8 mouse cellular contexts compared by ENCODE assay signal in genomic region chr4:55531856-55532406, GRCm38 (mm10). TPM values are rescaled to one million over a fixed set of nuclear protein-coding genes. Genes with fewer than 3 reads are reported as not detected.
A peak's percentile ranks its signal among the peaks of the same experiment; 100 is the strongest.
DNase-seq lines count a peak whose midpoint lies in the region; ATAC-seq and TF ChIP-seq lines count a peak whose summit lies in the region.

No protein-coding gene starts in this region.

- peaks cover 2% of the 10 kb centered on the region; the same call in 1 of the 2 replicates for H3K4me1 ChIP-seq in heart, adult 2 months (ENCODE audit: control insufficient read depth, insufficient read depth, low read length)
- peaks cover 15 to 16% of the 10 kb centered on the region in 2 experiments for H3K4me1 ChIP-seq in CH12.LX (ENCODE audit: control insufficient read depth in 1 of 2, insufficient read depth in 2 of 2)

- dilution Hi-C loops in CH12.LX (cut with MboI; ENCODE audit: extremely low pct_ligation_motif_present, extremely low pct_unique_long_range_greater_than_20kb, low sequenced_read_pairs): no loop called here

- H3K9me3 ChIP-seq in CH12.LX (replicated peaks; ENCODE audit: low read length): peaks cover 15% of the 10 kb centered on the region

- H3K27ac ChIP-seq in heart, adult 2 months: peak overlapping the region; percentile 74
- no peak overlapping the region for H3K27ac ChIP-seq in CH12.LX (ENCODE audit: insufficient read depth, low read depth)

- H3K79me2 ChIP-seq in heart, adult 2 months (replicated peaks; ENCODE audit: control insufficient read depth, insufficient read depth, low read length): no peaks in the 10 kb centered on the region
- H3K79me2 ChIP-seq in CH12.LX (replicated peaks; ENCODE audit: control insufficient read depth, extremely low read depth, insufficient read depth, poor library complexity, severe bottlenecking): no peaks in the 10 kb centered on the region

- peaks cover 2% of the 10 kb centered on the region; the same call in 1 of the 2 replicates for H3K36me3 ChIP-seq in heart, adult 2 months (ENCODE audit: control insufficient read depth, insufficient read depth, low read length)
- H3K36me3 ChIP-seq in CH12.LX (replicated peaks in 1 of 2; ENCODE audit: control insufficient read depth in 1 of 2, insufficient read depth in 1 of 2, low read length in 1 of 2): peaks cover 0 to 14% of the 10 kb centered on the region in 2 experiments

- H3K4me2 ChIP-seq in CH12.LX (ENCODE audit: insufficient read depth, low read depth, poor library complexity, severe bottlenecking): peak overlapping the region; percentile 61

- no peak for TF ChIP-seq RAD21 in CH12.LX (IDR thresholded peaks at IDR 0.05; ENCODE audit: low read depth, low read length)

- in situ Hi-C loops in CH12.LX (cut with MboI; ENCODE audit: low pct_ligation_motif_present, low pct_unique_long_range_greater_than_20kb, low sequenced_read_pairs): loop anchor here (10.0 kb wide), 2 partner anchors 293 to 683 kb away; no protein-coding TSS in a partner anchor

- TF ChIP-seq CTCF in heart, adult 2 months (IDR thresholded peaks at IDR 0.05): no peak
- TF ChIP-seq CTCF in CH12.LX (conservative IDR thresholded peaks at IDR 0.05 in 1 of 2, IDR thresholded peaks at IDR 0.05 in 1 of 2; ENCODE audit: low read depth in 2 of 2, low read length in 2 of 2): no peak

- peak; percentile 7 for ATAC-seq in megakaryocyte, adult 5-6 weeks (ENCODE audit: poor library complexity, severe bottlenecking)

- no peak for TF ChIP-seq POLR2A in heart, adult 2 months (IDR thresholded peaks at IDR 0.05; ENCODE audit: insufficient read depth, low read depth, low read length)
- no peak for TF ChIP-seq POLR2A in CH12.LX (IDR thresholded peaks at IDR 0.05; ENCODE audit: low read depth, low read length)

- no peak for DNase-seq in heart, adult 2 months
- no peak for DNase-seq in heart, adult 9 months (ENCODE audit: low spot score in 2 of 2)
- DNase-seq in CH12.LX (ENCODE audit: extremely low read depth): peak; percentile 7
- peak; percentile 6 for DNase-seq in forelimb bud, embryonic 11.5 days (ENCODE audit: low read depth, low spot score)
- DNase-seq in urinary bladder, adult 18-20 months (ENCODE audit: low spot score in 2 of 2): no peak
- DNase-seq in adipocyte (ENCODE audit: low spot score): no peak
- no peak for DNase-seq in embryo, embryonic 11 days

- H3K9ac ChIP-seq in heart, adult 2 months (ENCODE audit: low read depth, low read length): peak overlapping the region; percentile 93
- H3K9ac ChIP-seq in CH12.LX (ENCODE audit: insufficient read depth, low read depth): no peak overlapping the region

- H3K27me3 ChIP-seq in heart, adult 2 months (ENCODE audit: control insufficient read depth, insufficient read depth, low read length): no peaks in the 10 kb centered on the region
- H3K27me3 ChIP-seq in CH12.LX (replicated peaks): no peaks in the 10 kb centered on the region

- under 1% methylated on average over 38 of the region's 42 CpGs for WGBS in heart, adult 2 months

- intact Hi-C loops in heart, adult 2 months (cut with DNase I): loop anchor here (1.0 to 5.0 kb wide), 4 partner anchors 73 to 580 kb away; no protein-coding TSS in a partner anchor

- H3K4me3 ChIP-seq in heart, adult 2 months: peak overlapping the region; percentile 85
- peak overlapping the region in 2 of 3 experiments; percentile 50 to 57 for H3K4me3 ChIP-seq in CH12.LX (replicated peaks in 1 of 3; ENCODE audit: low read depth in 2 of 3, low read length in 2 of 3, poor library complexity in 1 of 3)

- no peak for TF ChIP-seq EP300 in heart, adult 2 months (IDR thresholded peaks at IDR 0.05; ENCODE audit: insufficient read depth, low read depth, low read length)
- no peak for TF ChIP-seq EP300 in CH12.LX (IDR thresholded peaks at IDR 0.05; ENCODE audit: low read length)

TF ChIP-seq in CH12.LX, 34 proteins besides CTCF, POLR2A, EP300 and RAD21:
- TF ChIP-seq NRF1 (IDR thresholded peaks at IDR 0.05; ENCODE audit: low read depth, low read length) (no peak), ZMIZ1 (IDR thresholded peaks at IDR 0.05; ENCODE audit: low read depth, low read length) (no peak)

RNA-seq across cellular contexts. Expression of gene Klf4, which starts 0.3 kb away (rescaled TPM):
- 10 to 100 TPM; 35.6 to 43.4 TPM for total RNA-seq in heart, adult 2 months (2021)
- 17.5 and 27.2 TPM in 2 replicates for polyA plus RNA-seq in heart, adult 2 months (2012; rRNA removed)
- total RNA-seq in CH12.LX (2012; rRNA removed) (0.38 and 0.51 TPM in 2 replicates), CH12.LX (2014; rRNA removed) (0.81 and 1.3 TPM in 2 replicates)
- 2.2 and 2.9 TPM in 2 replicates for polyA plus RNA-seq in CH12.LX (2012; ENCODE audit: insufficient read length, low read depth)
- 196 and 224 TPM in 2 replicates for total RNA-seq in megakaryocyte, adult 5-6 weeks (2015)
- 96.7 and 117 TPM in 2 replicates for total RNA-seq in megakaryocyte, adult 5-6 weeks (2017)

Comparison
In these comparisons a context has a peak if more than half of its experiments do, and no peak if none do; other contexts are left out.
1. DNase-seq: peak in CH12.LX (single experiment) and forelimb bud, embryonic 11.5 days (single experiment); none in heart, adult 2 months (0 of 2), heart, adult 9 months (0 of 2), urinary bladder, adult 18-20 months (0 of 2), adipocyte (single experiment) and embryo, embryonic 11 days (single experiment).
2. RNA of gene Klf4, which starts 0.3 kb away (total RNA-seq): 96.7 to 224 TPM in megakaryocyte, adult 5-6 weeks and 35.6 to 43.4 TPM in heart, adult 2 months; 0.38 to 1.3 TPM in CH12.LX; every median in the first group is over 10 times any median in the second.